Mouse (Mus musculus): ENCODE data around the gene Nprl3. TPM values are rescaled to one million over a fixed set of nuclear protein-coding genes. Genes with fewer than 3 reads are reported as not detected.

Nprl3 gene
- polyA plus RNA-seq, 1 experiment from 2014 or later, result 31.4 TPM

DNA sequence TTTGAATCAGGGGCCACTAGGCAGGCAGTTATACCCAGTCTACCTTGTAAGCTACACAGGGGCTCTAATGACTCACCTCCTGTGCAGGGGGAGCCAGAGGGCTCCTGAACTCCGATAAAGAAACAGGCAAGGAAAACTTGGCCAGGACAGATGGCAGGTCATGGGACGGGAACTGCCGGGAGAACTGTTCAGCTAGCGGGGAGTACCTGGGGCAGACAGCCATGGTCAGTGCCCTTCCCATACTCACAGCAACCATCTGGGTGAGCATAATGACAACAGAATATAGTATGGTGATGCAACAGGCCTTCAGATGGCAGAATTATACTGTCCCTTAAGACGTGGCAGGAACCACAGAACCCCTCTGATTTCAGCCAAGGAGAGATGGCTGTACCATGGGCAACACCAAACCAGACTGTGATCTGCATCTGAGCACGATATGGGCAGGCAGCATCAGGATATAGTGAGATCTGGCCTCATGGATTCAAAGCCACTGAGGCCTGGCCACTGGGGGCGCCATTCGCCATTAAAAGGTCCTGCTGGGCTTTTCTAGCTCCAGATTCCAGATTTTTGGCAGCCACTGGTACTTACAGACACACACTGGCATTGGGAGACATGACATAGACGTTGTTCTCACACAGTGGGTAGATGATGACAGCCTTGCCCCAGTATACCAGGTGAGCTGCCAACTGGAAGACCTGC, 30.6 kb downstream of the Nprl3 start:
- WGBS, result 62% methylated on average over 9 of the region's 9 CpGs
- Histone ChIP-seq H3K4me3 (ENCODE audit: low read depth, low read length) (no peak overlapping the region), H3K27me3 (ENCODE audit: control insufficient read depth, insufficient read depth, low read length) (no peaks in the 10 kb centered on the region), H3K4me1 (replicated peaks; ENCODE audit: control insufficient read depth, insufficient read depth, low read length) (no peaks in the 10 kb centered on the region), H3K9me3 (ENCODE audit: control insufficient read depth, low read length) (no peaks in the 10 kb centered on the region), H3K27ac (ENCODE audit: low read depth, low read length) (no peak overlapping the region; the same call in 1 of the 2 replicates), H3K4me2 (replicated peaks; ENCODE audit: low read depth, low read length) (no peak overlapping the region), H3K9ac (ENCODE audit: low read depth, low read length) (no peak overlapping the region), H3K36me3 (ENCODE audit: control insufficient read depth, insufficient read depth, low read length) (0 out of 2 replicates have a peak, but pooled peaks cover 3% of the 10 kb centered on the region)
- DNase-seq (ENCODE audit: low spot score), result peak; percentile 82
- ATAC-seq (ENCODE audit: low FRiP score), result no peak

DNA sequence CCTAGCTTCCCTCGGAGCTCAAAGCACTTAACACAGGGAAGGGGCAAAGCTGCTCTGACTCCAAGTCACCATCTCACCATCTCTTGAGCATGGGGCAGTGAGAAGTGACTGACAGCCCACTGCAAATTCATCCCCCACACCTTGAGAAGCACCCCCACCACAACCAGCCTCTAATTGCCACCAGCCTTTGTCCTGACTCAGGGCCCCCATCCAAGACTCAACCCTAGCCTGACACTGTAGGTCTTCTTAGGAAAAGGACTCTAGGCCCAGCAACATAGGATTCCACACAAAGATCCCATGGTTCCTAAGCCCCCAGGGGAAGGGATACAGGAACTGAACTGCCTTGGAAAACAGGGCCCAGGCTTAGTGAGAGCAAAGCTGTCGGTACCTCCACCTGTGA, 31.4 kb downstream of the Nprl3 start:
- no peak for DNase-seq (ENCODE audit: low spot score)
- Histone ChIP-seq H3K27ac (ENCODE audit: low read depth, low read length) (no peak overlapping the region), H3K4me1 (replicated peaks; ENCODE audit: control insufficient read depth, insufficient read depth, low read length) (no peaks in the 10 kb centered on the region), H3K4me2 (replicated peaks; ENCODE audit: low read depth, low read length) (no peak overlapping the region), H3K9me3 (ENCODE audit: control insufficient read depth, low read length) (no peaks in the 10 kb centered on the region), H3K4me3 (ENCODE audit: low read depth, low read length) (no peak overlapping the region), H3K36me3 (ENCODE audit: control insufficient read depth, insufficient read depth, low read length) (peaks cover 4% of the 10 kb centered on the region; the same call in 1 of the 2 replicates), H3K27me3 (ENCODE audit: control insufficient read depth, insufficient read depth, low read length) (no peaks in the 10 kb centered on the region), H3K9ac (ENCODE audit: low read depth, low read length) (no peak overlapping the region)
- no peak for ATAC-seq (ENCODE audit: low FRiP score)
- 88% methylated on average over 2 of the region's 2 CpGs for WGBS

DNA sequence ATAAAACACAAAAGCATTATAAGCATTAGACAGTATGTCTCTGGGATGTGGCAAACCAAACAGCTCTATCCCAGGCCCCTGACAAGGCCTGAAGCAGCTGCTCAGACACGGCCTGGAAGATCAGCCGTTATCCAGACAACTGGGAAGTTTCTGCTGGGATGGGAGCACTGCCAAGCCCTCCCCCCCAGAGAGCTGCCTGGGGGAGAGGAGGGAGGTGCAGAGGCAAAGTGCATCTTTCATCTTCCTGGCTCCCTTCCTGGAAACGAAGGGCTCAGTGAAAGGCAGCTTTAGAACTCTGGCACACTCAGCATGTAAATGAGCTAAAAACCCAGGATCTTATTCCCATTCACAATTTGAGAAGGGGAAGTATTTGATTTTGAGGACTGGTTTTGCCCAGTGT, 31.9 kb downstream of the Nprl3 start:
- no peaks in the 10 kb centered on the region for H3K9me3 ChIP-seq (ENCODE audit: control insufficient read depth, low read length)
- no peaks in the 10 kb centered on the region for H3K4me1 ChIP-seq (replicated peaks; ENCODE audit: control insufficient read depth, insufficient read depth, low read length)
- no peak overlapping the region for H3K9ac ChIP-seq (ENCODE audit: low read depth, low read length)
- 88% methylated on average over 3 of the region's 3 CpGs for WGBS
- DNase-seq (ENCODE audit: low spot score), result no peak
- ATAC-seq (ENCODE audit: low FRiP score), result no peak
- H3K27ac ChIP-seq (ENCODE audit: low read depth, low read length), result no peak overlapping the region
- H3K4me2 ChIP-seq (replicated peaks; ENCODE audit: low read depth, low read length), result no peak overlapping the region
- H3K4me3 ChIP-seq (ENCODE audit: low read depth, low read length), result no peak overlapping the region
- H3K36me3 ChIP-seq (ENCODE audit: control insufficient read depth, insufficient read depth, low read length), result peaks cover 5% of the 10 kb centered on the region; the same call in 1 of the 2 replicates
- H3K27me3 ChIP-seq (ENCODE audit: control insufficient read depth, insufficient read depth, low read length), result no peaks in the 10 kb centered on the region

DNA sequence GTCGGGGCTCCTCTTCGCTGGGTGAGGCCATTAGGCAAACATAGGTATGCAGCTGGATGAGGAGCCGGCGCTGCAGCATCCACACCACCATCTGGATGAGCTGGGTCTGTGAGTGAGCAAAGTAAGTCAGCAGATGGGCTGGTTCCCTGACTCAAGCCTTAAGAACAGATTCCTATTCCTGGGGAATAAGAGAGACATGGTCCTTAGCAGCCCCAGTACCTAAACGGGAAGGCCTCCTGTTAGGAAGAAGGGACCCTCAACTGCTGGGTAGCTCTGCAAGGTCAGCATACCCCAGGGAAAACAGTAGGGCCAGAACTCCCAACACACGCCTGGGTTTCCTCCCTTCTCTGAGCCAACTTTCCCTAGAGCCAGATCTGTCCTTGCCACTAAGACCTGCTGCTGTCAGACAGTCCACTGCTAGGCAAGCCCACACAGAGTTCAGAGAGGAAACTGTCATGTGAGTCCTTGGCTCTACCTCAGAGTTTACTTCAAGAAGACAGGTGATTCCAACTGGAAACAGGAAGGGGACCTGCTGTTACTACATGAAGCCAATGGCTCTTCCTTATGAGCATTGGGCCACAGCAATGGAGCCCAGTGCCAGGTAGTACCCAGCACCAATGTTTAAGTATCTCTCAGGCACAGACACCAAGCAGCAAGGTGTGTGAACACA, 32.6 kb downstream of the Nprl3 start:
- no peak for ATAC-seq (ENCODE audit: low FRiP score)
- H3K36me3 ChIP-seq (ENCODE audit: control insufficient read depth, insufficient read depth, low read length), result peaks cover 5% of the 10 kb centered on the region; the same call in 1 of the 2 replicates

DNA sequence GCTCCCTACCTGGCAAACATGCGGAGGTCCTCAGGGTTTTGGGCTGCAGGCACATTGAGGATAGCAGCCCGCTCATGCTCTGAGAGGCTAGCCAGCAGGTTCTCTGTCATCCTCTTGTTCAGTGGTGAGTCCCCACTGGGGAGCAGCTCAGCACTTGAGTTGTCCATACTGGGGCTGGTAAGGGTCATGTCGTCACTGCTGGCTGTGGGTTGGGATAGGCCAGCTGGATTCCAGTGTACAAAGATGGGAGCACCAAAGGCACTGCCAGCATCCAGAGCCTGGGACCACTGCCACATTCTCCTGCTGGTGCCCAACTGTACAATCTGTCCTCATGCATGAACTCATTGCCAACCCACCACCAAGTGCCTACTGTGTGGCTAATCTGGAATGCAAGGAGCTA, 33.6 kb downstream of the Nprl3 start:
- Histone ChIP-seq H3K4me3 (ENCODE audit: low read depth, low read length) (no peak overlapping the region), H3K27me3 (ENCODE audit: control insufficient read depth, insufficient read depth, low read length) (no peaks in the 10 kb centered on the region), H3K27ac (ENCODE audit: low read depth, low read length) (no peak overlapping the region), H3K36me3 (ENCODE audit: control insufficient read depth, insufficient read depth, low read length) (peaks cover 5% of the 10 kb centered on the region; the same call in 1 of the 2 replicates), H3K4me1 (replicated peaks; ENCODE audit: control insufficient read depth, insufficient read depth, low read length) (no peaks in the 10 kb centered on the region), H3K9me3 (ENCODE audit: control insufficient read depth, low read length) (no peaks in the 10 kb centered on the region), H3K4me2 (replicated peaks; ENCODE audit: low read depth, low read length) (no peak overlapping the region), H3K9ac (ENCODE audit: low read depth, low read length) (no peak overlapping the region)
- DNase-seq (ENCODE audit: low spot score) (no peak), ATAC-seq (ENCODE audit: low FRiP score) (no peak)
- WGBS, result 94% methylated on average over 3 of the region's 3 CpGs

More for the DNA sequence above, 32.6 kb downstream of the Nprl3 start:
- no peaks in the 10 kb centered on the region for H3K4me1 ChIP-seq (replicated peaks; ENCODE audit: control insufficient read depth, insufficient read depth, low read length)
- 94% methylated on average over 6 of the region's 6 CpGs for WGBS
- H3K9ac ChIP-seq (ENCODE audit: low read depth, low read length), result no peak overlapping the region
- no peak overlapping the region for H3K27ac ChIP-seq (ENCODE audit: low read depth, low read length)
- H3K9me3 ChIP-seq (ENCODE audit: control insufficient read depth, low read length), result no peaks in the 10 kb centered on the region
- DNase-seq (ENCODE audit: low spot score), result no peak
- no peak overlapping the region for H3K4me3 ChIP-seq (ENCODE audit: low read depth, low read length)
- no peak overlapping the region for H3K4me2 ChIP-seq (replicated peaks; ENCODE audit: low read depth, low read length)
- no peaks in the 10 kb centered on the region for H3K27me3 ChIP-seq (ENCODE audit: control insufficient read depth, insufficient read depth, low read length)

DNA sequence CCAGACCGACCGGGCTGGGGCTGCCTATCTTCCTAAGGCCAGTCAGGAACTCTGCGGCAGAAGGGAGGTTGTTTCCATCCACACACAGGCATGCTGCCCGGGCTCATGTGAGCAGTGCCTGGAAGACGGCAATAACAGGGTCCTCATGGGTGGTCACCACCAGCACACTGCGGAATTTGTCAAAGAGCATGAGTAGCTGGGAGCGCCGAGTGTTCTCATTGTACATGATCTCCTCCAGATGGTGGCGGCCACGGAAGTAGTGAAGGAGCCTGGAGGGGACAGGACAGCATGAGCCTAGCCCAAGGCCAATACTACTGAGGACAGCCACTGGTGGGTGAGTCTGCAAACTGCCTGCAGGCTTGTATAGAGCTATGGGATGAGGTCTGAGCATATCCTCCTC, 34.7 kb downstream of the Nprl3 start:
- Histone ChIP-seq H3K9ac (ENCODE audit: low read depth, low read length) (no peak overlapping the region), H3K4me3 (ENCODE audit: low read depth, low read length) (no peak overlapping the region), H3K36me3 (ENCODE audit: control insufficient read depth, insufficient read depth, low read length) (peaks cover 5% of the 10 kb centered on the region; the same call in 1 of the 2 replicates), H3K27me3 (ENCODE audit: control insufficient read depth, insufficient read depth, low read length) (no peaks in the 10 kb centered on the region), H3K4me2 (replicated peaks; ENCODE audit: low read depth, low read length) (no peak overlapping the region), H3K9me3 (ENCODE audit: control insufficient read depth, low read length) (no peaks in the 10 kb centered on the region), H3K27ac (ENCODE audit: low read depth, low read length) (no peak overlapping the region), H3K4me1 (replicated peaks; ENCODE audit: control insufficient read depth, insufficient read depth, low read length) (no peaks in the 10 kb centered on the region)
- WGBS, result 78% methylated on average over 10 of the region's 10 CpGs
- ATAC-seq (ENCODE audit: low FRiP score), result no peak
- no peak for DNase-seq (ENCODE audit: low spot score)

DNA sequence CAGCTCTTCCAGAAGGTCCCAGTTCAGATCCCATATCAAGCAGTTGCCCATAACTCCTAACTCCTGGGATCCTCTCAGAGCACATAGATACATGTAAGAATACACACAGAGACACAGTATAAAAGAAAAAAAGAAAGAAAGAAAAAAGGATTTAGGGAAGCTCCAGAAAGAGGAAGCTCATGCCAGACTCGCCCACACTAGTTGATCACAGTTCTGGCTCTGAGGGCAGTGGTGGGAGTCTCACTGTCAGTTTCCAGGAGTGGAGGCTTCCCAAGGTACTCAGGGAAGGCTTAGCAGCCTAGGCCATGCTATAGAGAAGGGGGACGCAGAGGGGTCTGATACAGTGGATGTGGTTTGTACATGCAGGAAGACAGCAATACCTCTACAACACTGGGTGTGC, 36.4 kb downstream of the Nprl3 start:
- Histone ChIP-seq H3K36me3 (ENCODE audit: control insufficient read depth, insufficient read depth, low read length) (peaks cover 5% of the 10 kb centered on the region; the same call in 1 of the 2 replicates), H3K27ac (ENCODE audit: low read depth, low read length) (no peak overlapping the region), H3K9me3 (ENCODE audit: control insufficient read depth, low read length) (no peaks in the 10 kb centered on the region), H3K27me3 (ENCODE audit: control insufficient read depth, insufficient read depth, low read length) (no peaks in the 10 kb centered on the region; the same call in 1 of the 2 replicates), H3K4me1 (replicated peaks; ENCODE audit: control insufficient read depth, insufficient read depth, low read length) (peaks cover 4% of the 10 kb centered on the region; the same call in 1 of the 2 replicates), H3K4me2 (replicated peaks; ENCODE audit: low read depth, low read length) (no peak overlapping the region), H3K4me3 (ENCODE audit: low read depth, low read length) (no peak overlapping the region), H3K9ac (ENCODE audit: low read depth, low read length) (no peak overlapping the region)
- ATAC-seq (ENCODE audit: low FRiP score) (no peak), DNase-seq (ENCODE audit: low spot score) (no peak)
- WGBS, result 86% methylated on average over 2 of the region's 2 CpGs

DNA sequence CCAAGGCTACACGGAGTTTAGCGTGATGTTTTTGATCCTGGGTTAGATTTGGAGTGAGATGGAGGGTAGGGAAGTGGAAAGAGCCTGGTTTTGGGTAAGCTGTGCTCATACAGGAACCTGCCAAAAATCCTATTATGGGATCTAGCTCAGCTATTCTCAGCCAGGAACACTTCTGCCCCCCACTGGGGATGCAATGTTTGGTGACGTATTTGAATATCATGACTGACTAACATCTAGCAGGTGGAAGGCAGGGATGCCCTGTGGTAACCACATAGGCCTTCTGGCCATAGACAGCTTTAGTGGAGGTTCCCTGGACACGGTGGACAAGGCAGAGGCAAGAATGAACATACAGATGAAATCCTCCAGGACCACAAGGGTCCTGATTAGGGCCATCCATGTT, 37.3 kb downstream of the Nprl3 start:
- H3K36me3 ChIP-seq (ENCODE audit: control insufficient read depth, insufficient read depth, low read length), result peaks cover 5% of the 10 kb centered on the region; the same call in 1 of the 2 replicates
- no peak for DNase-seq (ENCODE audit: low spot score)
- WGBS, result 84% methylated on average over 4 of the region's 4 CpGs
- no peak for ATAC-seq (ENCODE audit: low FRiP score)
- H3K4me1 ChIP-seq (replicated peaks; ENCODE audit: control insufficient read depth, insufficient read depth, low read length), result peaks cover 4% of the 10 kb centered on the region; the same call in 1 of the 2 replicates
- H3K4me2 ChIP-seq (replicated peaks; ENCODE audit: low read depth, low read length), result no peak overlapping the region
- H3K9me3 ChIP-seq (ENCODE audit: control insufficient read depth, low read length), result no peaks in the 10 kb centered on the region
- no peak overlapping the region for H3K4me3 ChIP-seq (ENCODE audit: low read depth, low read length)
- H3K9ac ChIP-seq (ENCODE audit: low read depth, low read length), result no peak overlapping the region
- H3K27ac ChIP-seq (ENCODE audit: low read depth, low read length), result no peak overlapping the region
- no peaks in the 10 kb centered on the region; the same call in 1 of the 2 replicates for H3K27me3 ChIP-seq (ENCODE audit: control insufficient read depth, insufficient read depth, low read length)

Measured in hindbrain, embryonic 11.5 days (tissue).